Mouse (Mus musculus) thymus, postnatal 36 days (tissue): ENCODE results near the gene Nat8f6.
"Not testable (repeated sequence)": the region's sequence is repeated elsewhere in the genome, so short reads cannot be mapped to it uniquely, and the experiment has no call there.

Experiments used
- DNase-seq, 2 experiments: peaks; one replicate each; pipeline ENCODE4 v3.0.0; 2022; ENCODE audit warnings: mixed read lengths in 2 of 2

Nat8f6 gene

GRCm38 (mm10) chr6:85835104-85835503 is 14.3 kb upstream of the Nat8f6 start:
- not testable (repeated sequence) for DNase-seq

GRCm38 (mm10) chr6:85834504-85835100 is 13.8 kb upstream of the Nat8f6 start:
- DNase-seq = not testable (repeated sequence)

- DNase-seq = no peak
These were observed 11.1 kb upstream of the Nat8f6 start, which contains the start of gene Nat8 for GRCm38 (mm10) chr6:85831796-85832321. Nat8 (minus strand) TSS chr6:85832082.

GRCm38 (mm10) chr6:85829462-85829861 is 8.7 kb upstream of the Nat8f6 start:
- DNase-seq = no peak

GRCm38 (mm10) chr6:85825886-85826285 is 5.1 kb upstream of the Nat8f6 start:
- DNase-seq = no peak

GRCm38 (mm10) chr6:85823382-85824090 is 2.8 kb upstream of the Nat8f6 start:
- no peak for DNase-seq

- no peak for DNase-seq
These were observed 1.5 kb upstream of the Nat8f6 start for GRCm38 (mm10) chr6:85822286-85822685.

- no peak for DNase-seq
These were observed 2.4 kb downstream of the Nat8f6 start for GRCm38 (mm10) chr6:85818338-85818737.

- DNase-seq = no peak
These were observed 7.4 kb downstream of the Nat8f6 start for GRCm38 (mm10) chr6:85813339-85813738.

- DNase-seq = not testable (repeated sequence)
These were observed 9.7 kb downstream of the Nat8f6 start for GRCm38 (mm10) chr6:85810942-85811537.

- DNase-seq = not testable (repeated sequence)
These were observed 10.2 kb downstream of the Nat8f6 start for GRCm38 (mm10) chr6:85810514-85810913.

GRCm38 (mm10) chr6:85809784-85810183 is 11.0 kb downstream of the Nat8f6 start:
- DNase-seq = not testable (repeated sequence)

- not testable (repeated sequence) for DNase-seq
These were observed 17.6 kb downstream of the Nat8f6 start for GRCm38 (mm10) chr6:85803180-85803579.

GRCm38 (mm10) chr6:85765532-85765931 is 55.2 kb downstream of the Nat8f6 start, which contains the start of gene Nat8f3:
Nat8f3 (minus strand) TSS chr6:85765754.
- not testable (repeated sequence) for DNase-seq

GRCm38 (mm10) chr6:85763127-85764070 is 57.4 kb downstream of the Nat8f6 start:
- DNase-seq = not testable (repeated sequence)

GRCm38 (mm10) chr6:85762678-85763077 is 58.1 kb downstream of the Nat8f6 start:
- DNase-seq = not testable (repeated sequence)
